Mouse (Mus musculus): Measurements from ENCODE around the gene Gdap2.
A peak's percentile ranks its signal among the peaks of the same experiment; 100 is the strongest.

The Gdap2 gene

GRCm38 (mm10) chr3:100162315-100163105, at the start of gene Gdap2, which contains the start of gene Wdr3:
TSS of gene Gdap2 (plus strand) at chr3:100162381.
TSS of gene Wdr3 (minus strand) at chr3:100162407.
- peak; percentile 100 for DNase-seq

GRCm38 (mm10) chr3:100118681-100119080, 43.5 kb upstream of the Gdap2 start:
- DNase-seq, result no peak

- peak; percentile 17 for DNase-seq
These were observed 40.2 kb upstream of the Gdap2 start for GRCm38 (mm10) chr3:100121961-100122360.

GRCm38 (mm10) chr3:100122445-100122844, 39.7 kb upstream of the Gdap2 start:
- DNase-seq, result no peak

GRCm38 (mm10) chr3:100160682-100161445, 1.3 kb upstream of the Gdap2 start:
- no peak for DNase-seq

- no peak for DNase-seq
These were observed 391 bp upstream of the Gdap2 start for GRCm38 (mm10) chr3:100161665-100162314.

GRCm38 (mm10) chr3:100163556-100163955, 1.4 kb downstream of the Gdap2 start:
- no peak for DNase-seq

- no peak for DNase-seq
These were observed 2.8 kb downstream of the Gdap2 start for GRCm38 (mm10) chr3:100164991-100165390.

GRCm38 (mm10) chr3:100176031-100176430, 13.8 kb downstream of the Gdap2 start:
- peak; percentile 89 for DNase-seq

GRCm38 (mm10) chr3:100180471-100180870, 18.3 kb downstream of the Gdap2 start:
- peak; percentile 68 for DNase-seq

GRCm38 (mm10) chr3:100189444-100189843, 27.3 kb downstream of the Gdap2 start:
- DNase-seq, result no peak

GRCm38 (mm10) chr3:100189861-100190260, 27.7 kb downstream of the Gdap2 start:
- no peak for DNase-seq

GRCm38 (mm10) chr3:100194210-100194609, 32.0 kb downstream of the Gdap2 start:
- DNase-seq, result no peak

GRCm38 (mm10) chr3:100201554-100201953, 39.4 kb downstream of the Gdap2 start:
- DNase-seq, result peak; percentile 90

- no peak for DNase-seq
These were observed 44.8 kb downstream of the Gdap2 start for GRCm38 (mm10) chr3:100206973-100207372.

- DNase-seq, result no peak
These were observed 53.3 kb downstream of the Gdap2 start for GRCm38 (mm10) chr3:100215469-100215868.

- peak; percentile 81 for DNase-seq
These were observed 63.3 kb downstream of the Gdap2 start for GRCm38 (mm10) chr3:100225326-100225959.

- peak; percentile 85 for DNase-seq
These were observed 65.3 kb downstream of the Gdap2 start for GRCm38 (mm10) chr3:100227509-100227908.

- peak; percentile 71 for DNase-seq
These were observed 66.8 kb downstream of the Gdap2 start for GRCm38 (mm10) chr3:100228981-100229380.

- peak; percentile 70 for DNase-seq
These were observed 74.7 kb downstream of the Gdap2 start for GRCm38 (mm10) chr3:100236725-100237436.

GRCm38 (mm10) chr3:100242230-100242629, 80.0 kb downstream of the Gdap2 start:
- peak; percentile 68 for DNase-seq

GRCm38 (mm10) chr3:100246286-100246825, 84.2 kb downstream of the Gdap2 start:
- DNase-seq, result peak; percentile 91
